Mouse (Mus musculus) c-Kit-negative CD71-positive TER-119-positive erythroid progenitor cells, embryonic 14.5 days (primary cell): Measurements from ENCODE around the gene Mical2.

Experiments
- DNase-seq: peaks from one replicate; pipeline ENCODE4 v3.0.0-alpha.2; 2013; ENCODE audit warnings: low read depth, low spot score

The Mical2 gene

GRCm38 (mm10) chr7:112275093-112275492 is 49.4 kb downstream of the Mical2 start:
- DNase-seq = no peak

GRCm38 (mm10) chr7:112275883-112276282 is 50.2 kb downstream of the Mical2 start:
- no peak for DNase-seq

- DNase-seq = no peak
Observed at GRCm38 (mm10) chr7:112276823-112277222, 51.2 kb downstream of the Mical2 start.

GRCm38 (mm10) chr7:112278648-112279047 is 53.0 kb downstream of the Mical2 start:
- DNase-seq = no peak

- no peak for DNase-seq
Observed at GRCm38 (mm10) chr7:112280474-112280873, 54.8 kb downstream of the Mical2 start.

- DNase-seq = no peak
Observed at GRCm38 (mm10) chr7:112283606-112284310, 58.1 kb downstream of the Mical2 start.

GRCm38 (mm10) chr7:112285573-112285972 is 59.9 kb downstream of the Mical2 start:
- no peak for DNase-seq

GRCm38 (mm10) chr7:112288352-112289107 is 62.9 kb downstream of the Mical2 start:
- DNase-seq = no peak

GRCm38 (mm10) chr7:112289514-112289913 is 63.9 kb downstream of the Mical2 start:
- DNase-seq = no peak

GRCm38 (mm10) chr7:112289990-112290389 is 64.3 kb downstream of the Mical2 start:
- DNase-seq = no peak

GRCm38 (mm10) chr7:112293456-112294104 is 67.9 kb downstream of the Mical2 start:
- DNase-seq = no peak

GRCm38 (mm10) chr7:112295426-112296221 is 70.0 kb downstream of the Mical2 start:
- no peak for DNase-seq

- no peak for DNase-seq
Observed at GRCm38 (mm10) chr7:112298032-112298431, 72.4 kb downstream of the Mical2 start.

- no peak for DNase-seq
Observed at GRCm38 (mm10) chr7:112298871-112299422, 73.3 kb downstream of the Mical2 start.

- no peak for DNase-seq
Observed at GRCm38 (mm10) chr7:112299521-112300096, 74.0 kb downstream of the Mical2 start.

- no peak for DNase-seq
Observed at GRCm38 (mm10) chr7:112300141-112300540, 74.5 kb downstream of the Mical2 start.

- no peak for DNase-seq
Observed at GRCm38 (mm10) chr7:112301052-112301451, 75.4 kb downstream of the Mical2 start.

GRCm38 (mm10) chr7:112304382-112304781 is 78.7 kb downstream of the Mical2 start:
- DNase-seq = no peak

- no peak for DNase-seq
Observed at GRCm38 (mm10) chr7:112309289-112310016, 83.8 kb downstream of the Mical2 start.

GRCm38 (mm10) chr7:112310017-112310360 is 84.3 kb downstream of the Mical2 start:
- DNase-seq = no peak
